ENCODE assay signal across 28 mouse cellular contexts in genomic region chr10:126413786-126414185, GRCm38 (mm10).
"Had no signal": no experiment of that assay in that cellular context is flagged by ENCODE, and none has a peak within 500 bp of the region (broad histone marks: within the 10 kb centered on the region; RNA-seq: fewer than 3 reads in every experiment).

No protein-coding gene starts in this region.

- H3K27me3 ChIP-seq: heart, embryonic 13.5 days; heart, embryonic 15.5 days; hindbrain, embryonic 12.5 days; intestine, embryonic 15.5 days; limb, embryonic 13.5 days; limb, embryonic 15.5 days; liver, embryonic 13.5 days; liver, embryonic 15.5 days had no signal

- H3K4me1 ChIP-seq: heart, embryonic 13.5 days; heart, embryonic 15.5 days; hindbrain, embryonic 12.5 days; intestine, embryonic 15.5 days; limb, embryonic 13.5 days; limb, embryonic 15.5 days; liver, embryonic 13.5 days; liver, embryonic 15.5 days had no signal

- H3K36me3 ChIP-seq: heart, embryonic 13.5 days; heart, embryonic 15.5 days; hindbrain, embryonic 12.5 days; intestine, embryonic 15.5 days; limb, embryonic 13.5 days; limb, embryonic 15.5 days; liver, embryonic 13.5 days; liver, embryonic 15.5 days had no signal

- DNase-seq: gastrocnemius, postnatal 14 days; gastrocnemius, postnatal 36 days; heart, adult 11 months; heart, adult 2 months; heart, postnatal 14 days; heart, postnatal 36 days; kidney, adult 18-20 months; kidney, adult 8-10 months; kidney, postnatal 10 days; kidney, postnatal 25 days; kidney, postnatal 4 days; layer of hippocampus, postnatal 36 days; left cerebral cortex, postnatal 4 days; liver, embryonic 13.5 days had no signal

- ATAC-seq: hindbrain, embryonic 16.5 days; inflammation-experienced regulatory T-cells, adult 6 months; intestine, embryonic 15.5 days; intestine, postnatal 0 days had no signal

- H3K9ac ChIP-seq: heart, embryonic 13.5 days; heart, embryonic 15.5 days; hindbrain, embryonic 12.5 days; hindbrain, embryonic 14.5 days; intestine, embryonic 15.5 days; limb, embryonic 13.5 days; limb, embryonic 15.5 days; liver, embryonic 13.5 days; liver, embryonic 15.5 days had no signal

- H3K4me2 ChIP-seq: heart, embryonic 11.5 days; heart, embryonic 13.5 days; heart, embryonic 15.5 days; hindbrain, embryonic 12.5 days; hindbrain, embryonic 14.5 days; intestine, embryonic 15.5 days; limb, embryonic 13.5 days; limb, embryonic 15.5 days; liver, embryonic 11.5 days; liver, embryonic 13.5 days; liver, embryonic 15.5 days had no signal

- H3K9me3 ChIP-seq: heart, embryonic 15.5 days; hindbrain, embryonic 12.5 days; intestine, embryonic 15.5 days; limb, embryonic 15.5 days; liver, embryonic 15.5 days had no signal

- H3K27ac ChIP-seq: heart, adult 2 months; heart, embryonic 13.5 days; heart, embryonic 15.5 days; hindbrain, embryonic 12.5 days; hindbrain, embryonic 14.5 days; intestine, embryonic 15.5 days; layer of hippocampus, adult 2 months; limb, embryonic 13.5 days; limb, embryonic 15.5 days; liver, embryonic 13.5 days; liver, embryonic 15.5 days had no signal

- H3K4me3 ChIP-seq: heart, adult 2 months; heart, embryonic 13.5 days; heart, embryonic 15.5 days; hindbrain, embryonic 12.5 days; intestine, embryonic 15.5 days; layer of hippocampus, adult 2 months; limb, embryonic 13.5 days; limb, embryonic 15.5 days; liver, embryonic 13.5 days; liver, embryonic 15.5 days had no signal
